Mouse (Mus musculus) G1E (cell line): ENCODE measurements around the gene Plekhj1.

Experiments
- CTCF ChIP-seq: IDR thresholded peaks from 2 replicates; pipeline ENCODE4 v1.5.1; 2012; ENCODE audit warnings: low read depth, low read length, inconsistent platforms, mixed read lengths
- GATA1 ChIP-seq: IDR thresholded peaks from 2 replicates; pipeline ENCODE4 v1.6.1; 2012; ENCODE audit warnings: borderline replicate concordance, low read length, inconsistent platforms, mixed read lengths
- GATA2 ChIP-seq: IDR thresholded peaks from 2 replicates; pipeline ENCODE4 v1.6.1; 2012; ENCODE audit warnings: low read depth, low read length, inconsistent platforms, borderline replicate concordance
- POLR2AphosphoS5 ChIP-seq: IDR thresholded peaks from 2 replicates; pipeline ENCODE4 v1.6.1; 2012; ENCODE audit warnings: low read depth, low read length, inconsistent platforms; ENCODE audit not compliant: insufficient replicate concordance
- TAL1 ChIP-seq: conservative IDR thresholded peaks from 2 replicates; pipeline ENCODE4 v1.6.1; 2012; ENCODE audit warnings: low read depth, low read length, inconsistent platforms, mixed read lengths

DNA sequence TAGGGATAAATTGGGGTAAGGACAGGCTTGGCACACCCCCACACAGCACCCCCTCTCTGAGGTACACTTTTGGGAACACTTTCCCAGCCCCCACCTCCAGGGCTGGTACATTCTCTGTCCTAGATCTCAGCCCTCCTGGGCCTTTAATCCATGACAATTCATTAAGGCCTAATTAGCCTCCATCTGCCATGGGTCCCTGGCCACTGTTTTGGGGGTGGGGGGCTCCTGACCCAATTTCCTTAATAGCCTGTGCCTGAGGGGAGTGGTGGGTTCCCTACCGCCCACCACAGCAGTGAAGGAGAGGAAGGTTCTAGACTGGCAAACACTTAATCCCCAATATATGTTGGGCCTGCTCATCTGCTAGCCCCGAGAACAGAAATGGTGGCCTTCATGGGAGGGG, 43.3 kb upstream of the Plekhj1 start:
- TF ChIP-seq CTCF, result no peak
- TF ChIP-seq GATA1, result no peak
- TF ChIP-seq POLR2AphosphoS5, result no peak
- TF ChIP-seq TAL1, result no peak
- TF ChIP-seq GATA2, result no peak
